Mouse (Mus musculus): Measurements from ENCODE around the gene Guca1b.

DNA sequence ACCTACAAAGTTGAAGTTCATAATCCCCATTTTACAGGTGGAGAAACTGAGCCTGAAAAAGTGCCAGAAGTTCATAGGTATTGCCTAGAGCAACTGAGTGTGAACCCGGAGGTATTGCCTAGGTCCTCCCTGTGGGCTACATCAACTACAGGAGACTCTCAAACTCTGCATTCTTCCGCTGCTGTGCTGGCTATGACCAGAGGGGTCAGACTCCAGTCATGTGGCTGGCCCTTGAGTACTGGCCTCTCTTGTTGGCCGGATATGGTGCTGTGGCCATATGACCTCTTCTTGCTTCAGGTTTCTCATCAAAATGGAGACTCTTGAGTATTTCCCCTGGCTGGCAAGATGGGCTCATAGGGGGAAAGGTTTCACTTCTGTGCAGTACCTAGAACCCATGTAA, 57.1 kb downstream of the Guca1b start:
- TF ChIP-seq CTCF (IDR thresholded peaks at IDR 0.05; ENCODE audit: insufficient read depth, low read length) (peak; percentile 2; the same call in 1 of the 2 replicates), POLR2A (IDR thresholded peaks at IDR 0.05; ENCODE audit: borderline replicate concordance, extremely low read depth, low read depth, low read length) (no peak)

All from lung, adult 2 months (tissue).